Mouse (Mus musculus) heart, embryonic 15.5 days (tissue): ENCODE results near the gene Nfkbib. TPM values are rescaled to one million over a fixed set of nuclear protein-coding genes. Genes with fewer than 3 reads are reported as not detected.
A peak's percentile ranks its signal among the peaks of the same experiment; 100 is the strongest.

Experiments used
- ATAC-seq: fragments of 200-750 bp; cut with Nextera tagmentation; replicated peaks from 2 replicates; pipeline ENCODE4 v1.8.0; 2017; ENCODE audit warnings: low read depth, moderate TSS enrichment; ENCODE audit not compliant: insufficient number of reproducible peaks, insufficient read depth, low FRiP score
- H3K27ac ChIP-seq: fragments of 300-500 bp; sonication (generic); 2 replicates; pipeline ENCODE4 v1.5.1; 2015; ENCODE audit warnings: mild to moderate bottlenecking, inconsistent platforms
- H3K27me3 ChIP-seq: fragments of 300-500 bp; sonication (generic); 2 replicates; pipeline ENCODE4 v1.6.1; 2015; ENCODE audit warnings: inconsistent platforms
- H3K36me3 ChIP-seq: fragments of 300-500 bp; sonication (generic); 2 replicates; pipeline ENCODE4 v1.6.1; 2015; ENCODE audit warnings: mild to moderate bottlenecking, inconsistent platforms
- H3K4me1 ChIP-seq: fragments of 300-500 bp; sonication (generic); replicated peaks from 2 replicates; pipeline ENCODE4 v1.6.1; 2015; ENCODE audit warnings: inconsistent platforms
- H3K4me2 ChIP-seq: fragments of 300-500 bp; sonication (generic); 2 replicates; pipeline ENCODE4 v1.6.1; 2015; ENCODE audit warnings: inconsistent platforms, mild to moderate bottlenecking, moderate library complexity
- H3K4me3 ChIP-seq: fragments of 300-500 bp; sonication (generic); 2 replicates; pipeline ENCODE4 v1.5.1; 2015; ENCODE audit warnings: mild to moderate bottlenecking, inconsistent platforms
- H3K9ac ChIP-seq: fragments of 300-500 bp; sonication (generic); 2 replicates; pipeline ENCODE4 v1.6.1; 2015; ENCODE audit warnings: mild to moderate bottlenecking, inconsistent platforms
- H3K9me3 ChIP-seq: fragments of 300-500 bp; sonication (generic); replicated peaks from 2 replicates; pipeline ENCODE4 v1.6.1; 2016; ENCODE audit warnings: inconsistent platforms
- WGBS: fragments of 180-500 bp; shearing (Covaris S2); methylation state at CpG from one replicate; pipeline ENCODE4 v1.1.7; 2015; ENCODE audit warnings: mixed read lengths; 5-methylcytosine and 5-hydroxymethylcytosine counted together
- polyA plus RNA-seq: library from polyadenylated mRNA; unstranded; fragments of >200 nt; fragmentation: Nextera tagmentation; extraction: Ambion mirVana; gene quantifications from 2 replicates; pipeline ENCODE4 v1.2.1, GENCODE M21; 2015

Gene Nfkbib
- polyA plus RNA-seq, 1 experiment from 2014 or later = 26.6 TPM

DNA sequence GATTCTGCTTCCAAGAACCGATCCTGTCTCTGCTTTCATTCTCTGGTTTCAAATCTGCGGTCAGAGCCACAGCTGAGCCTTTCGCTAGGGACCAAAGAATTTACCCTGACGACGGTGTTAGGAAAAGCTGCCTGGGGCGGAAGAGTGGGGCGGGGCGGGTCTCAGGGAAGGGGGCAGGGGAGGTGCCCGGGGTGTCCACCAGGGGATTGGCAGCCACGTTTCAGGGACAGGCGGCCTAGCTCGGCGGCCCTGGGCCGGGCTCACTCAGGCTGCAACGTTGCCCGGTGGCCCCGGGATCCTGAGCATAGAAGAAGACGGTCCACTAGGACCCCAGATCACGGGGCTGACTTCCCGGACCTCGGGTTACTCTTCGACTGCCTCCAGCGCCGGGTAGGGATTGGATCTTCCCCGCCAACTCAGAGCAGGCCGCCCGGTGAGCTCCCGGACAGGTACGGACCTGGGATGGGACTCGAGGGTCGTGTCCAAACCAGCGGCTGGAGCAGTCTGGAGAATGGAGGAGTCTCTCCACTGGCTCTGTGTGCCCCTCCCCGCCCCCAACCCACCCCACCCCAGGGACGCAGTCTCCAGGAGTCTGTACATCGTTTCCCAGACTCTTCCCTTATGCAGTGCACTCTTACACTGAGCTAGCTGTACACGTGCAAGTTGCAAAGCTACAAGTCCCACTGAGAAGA, 50.6 kb downstream of the Nfkbib start, which contains the start of gene Fbxo17:
TSS of gene Fbxo17 (plus strand) at position 215 of the 692 bp plus-strand sequence.
- WGBS = under 1% methylated on average over 35 of the region's 36 CpGs
- H3K36me3 ChIP-seq = no peaks in the 10 kb centered on the region
- H3K27me3 ChIP-seq = no peaks in the 10 kb centered on the region
- H3K27ac ChIP-seq = peak within 1 kb of the TSS; percentile 66
- peak; percentile 79 for ATAC-seq
- peak within 1 kb of the TSS; percentile 87 for H3K4me2 ChIP-seq
- peaks cover 22% of the 10 kb centered on the region for H3K4me1 ChIP-seq
- H3K9me3 ChIP-seq = no peaks in the 10 kb centered on the region
- peak within 1 kb of the TSS; percentile 68 for H3K4me3 ChIP-seq
- peak within 1 kb of the TSS; percentile 58 for H3K9ac ChIP-seq

DNA sequence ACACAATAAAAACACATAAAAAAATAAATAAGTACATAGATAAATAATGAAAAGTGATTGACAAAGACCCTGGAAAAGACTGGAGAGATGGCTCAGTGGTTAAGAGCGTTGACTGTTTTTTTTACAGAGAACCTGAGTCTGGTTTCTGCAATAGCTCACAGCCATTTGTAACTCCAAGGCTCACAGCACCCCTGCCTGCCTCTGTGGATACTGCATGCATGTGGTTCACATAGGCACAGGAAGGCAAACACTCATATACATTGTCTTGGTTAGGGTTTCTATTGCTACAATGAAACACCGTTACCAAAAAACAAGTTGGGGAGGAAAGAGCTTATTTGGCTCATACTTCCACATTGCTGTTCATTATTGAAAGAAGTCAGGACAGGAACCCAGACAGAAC, 51.7 kb downstream of the Nfkbib start:
- 100% methylated on average over 2 of the region's 2 CpGs for WGBS
- no peak overlapping the region for H3K4me3 ChIP-seq
- no peak overlapping the region for H3K4me2 ChIP-seq
- ATAC-seq = no peak
- H3K36me3 ChIP-seq = no peaks in the 10 kb centered on the region
- H3K27me3 ChIP-seq = no peaks in the 10 kb centered on the region
- no peak overlapping the region for H3K27ac ChIP-seq
- no peaks in the 10 kb centered on the region for H3K9me3 ChIP-seq
- H3K4me1 ChIP-seq = peaks cover 20% of the 10 kb centered on the region
- no peak overlapping the region for H3K9ac ChIP-seq

DNA sequence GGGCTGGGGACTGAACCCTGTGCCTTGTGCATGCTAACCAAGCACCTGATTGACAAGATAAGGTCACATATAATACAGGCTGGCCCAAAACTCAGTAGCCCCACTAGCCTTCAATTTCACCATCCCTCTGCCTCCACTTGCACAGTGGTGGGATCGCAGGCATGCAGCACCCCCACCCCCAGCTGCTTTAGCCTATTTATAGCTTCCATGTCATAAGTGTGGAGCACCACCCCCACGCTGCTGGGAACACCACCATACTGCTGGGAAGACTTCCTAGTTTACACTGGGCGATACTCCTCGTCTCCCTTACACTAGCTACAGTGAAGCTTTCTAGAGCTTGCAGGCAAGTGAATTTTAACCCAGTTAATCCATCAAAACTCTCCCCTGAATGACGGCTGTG, 52.6 kb downstream of the Nfkbib start:
- Histone ChIP-seq H3K27me3 (no peaks in the 10 kb centered on the region), H3K4me1 (peaks cover 20% of the 10 kb centered on the region), H3K36me3 (no peaks in the 10 kb centered on the region), H3K4me2 (peak overlapping the region; percentile 18; the same call in 1 of the 2 replicates), H3K4me3 (no peak overlapping the region), H3K9me3 (no peaks in the 10 kb centered on the region), H3K27ac (peak overlapping the region; percentile 27; the same call in 1 of the 2 replicates), H3K9ac (no peak overlapping the region)
- WGBS = 44% methylated on average over 5 of the region's 5 CpGs
- no peak; the same call in 1 of the 2 replicates for ATAC-seq

DNA sequence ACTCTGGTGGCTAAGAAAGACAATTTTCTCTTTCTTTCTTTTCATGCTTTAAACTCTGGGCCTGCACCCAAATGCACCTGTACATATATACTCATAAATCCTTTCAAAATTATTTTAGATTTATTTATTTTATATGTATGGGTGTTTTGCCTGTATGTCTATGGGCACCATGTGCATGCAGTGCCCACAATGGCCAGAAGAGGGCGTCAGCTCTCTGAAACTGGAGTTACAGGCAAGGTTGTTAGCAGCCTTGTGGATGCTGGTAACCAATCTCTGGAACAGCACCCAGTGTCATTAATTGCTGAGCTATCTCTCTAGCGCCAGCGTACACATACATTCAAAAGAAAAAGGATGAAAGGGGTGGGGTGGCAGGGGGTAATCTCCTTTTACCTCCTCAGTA, 56.4 kb downstream of the Nfkbib start:
- H3K27me3 ChIP-seq = no peaks in the 10 kb centered on the region
- WGBS = 62% methylated on average over 3 of the region's 3 CpGs
- H3K36me3 ChIP-seq = no peaks in the 10 kb centered on the region
- H3K4me3 ChIP-seq = no peak overlapping the region
- no peak overlapping the region for H3K4me2 ChIP-seq
- no peak overlapping the region for H3K9ac ChIP-seq
- no peak overlapping the region for H3K27ac ChIP-seq
- ATAC-seq = no peak
- H3K9me3 ChIP-seq = no peaks in the 10 kb centered on the region
- H3K4me1 ChIP-seq = peaks cover 11% of the 10 kb centered on the region

DNA sequence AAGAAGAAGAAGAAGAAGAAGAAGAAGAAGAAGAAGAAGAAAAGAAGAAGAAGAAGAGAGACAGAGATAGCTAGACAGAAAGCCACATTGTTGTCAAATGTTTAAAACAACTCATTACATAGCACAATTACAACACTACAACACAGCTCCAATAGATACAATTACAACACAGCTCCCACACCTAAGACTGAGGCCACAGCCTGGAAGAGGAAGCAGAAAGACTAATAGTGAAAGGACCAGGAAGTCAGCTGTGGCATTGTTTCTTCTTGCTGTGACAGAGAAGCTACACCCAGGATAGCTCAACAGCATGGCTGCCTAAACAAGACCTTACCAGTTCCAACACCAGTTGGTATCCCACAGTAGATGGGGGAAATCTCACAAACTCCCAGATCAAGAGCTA, 57.9 kb downstream of the Nfkbib start:
- Histone ChIP-seq H3K27me3 (no peaks in the 10 kb centered on the region), H3K4me2 (no peak overlapping the region), H3K9ac (no peak overlapping the region), H3K4me3 (no peak overlapping the region), H3K27ac (no peak overlapping the region), H3K9me3 (no peaks in the 10 kb centered on the region), H3K4me1 (peaks cover 4% of the 10 kb centered on the region), H3K36me3 (no peaks in the 10 kb centered on the region)
- ATAC-seq = no peak

Other genes starting within 250 kb of the Nfkbib start
- gene Ifnl3, start 244.7 kb downstream of the Nfkbib start, polyA plus RNA-seq = not detected in 2 replicates
- not detected in 2 replicates for gene Sycn, start 226.6 kb downstream of the Nfkbib start, polyA plus RNA-seq
- not detected in 2 replicates for gene Nccrp1, start 220.3 kb downstream of the Nfkbib start, polyA plus RNA-seq
- 17.9 and 25.6 TPM in 2 replicates for gene Samd4b, start 169.4 kb downstream of the Nfkbib start, polyA plus RNA-seq
- gene Pak4, start 169.3 kb downstream of the Nfkbib start, polyA plus RNA-seq = 23.3 and 32.3 TPM in 2 replicates
- gene Acp7, start 136.2 kb downstream of the Nfkbib start, polyA plus RNA-seq = not detected in 2 replicates
- 3.4 and 3.9 TPM in 2 replicates for gene Fbxo27, start 74.7 kb downstream of the Nfkbib start, polyA plus RNA-seq
- gene Fbxo17, start 50.7 kb downstream of the Nfkbib start, polyA plus RNA-seq = 7.7 and 9.7 TPM in 2 replicates
- 102 and 109 TPM in 2 replicates for gene Mrps12, start 25.7 kb downstream of the Nfkbib start, polyA plus RNA-seq
- 16.8 and 20.6 TPM in 2 replicates for gene Sars2, start 25.5 kb downstream of the Nfkbib start, polyA plus RNA-seq
- gene Ccer2, start 11.3 kb downstream of the Nfkbib start, polyA plus RNA-seq = not detected in 2 replicates
- gene Sirt2, start 777 bp downstream of the Nfkbib start, polyA plus RNA-seq = 50.3 and 58.4 TPM in 2 replicates
- 2.8 and 7.3 TPM in 2 replicates for gene Rinl, start 21.5 kb upstream of the Nfkbib start, polyA plus RNA-seq
- 152 and 158 TPM in 2 replicates for gene Hnrnpl, start 41.0 kb upstream of the Nfkbib start, polyA plus RNA-seq
- 224 and 234 TPM in 2 replicates for gene Ech1, start 57.7 kb upstream of the Nfkbib start, polyA plus RNA-seq
- 8.2 and 9.1 TPM in 2 replicates for gene Lgals4, start 66.3 kb upstream of the Nfkbib start, polyA plus RNA-seq
- 1.7 and 2.7 TPM in 2 replicates for gene Lgals7, start 96.3 kb upstream of the Nfkbib start, polyA plus RNA-seq
- gene Capn12, start 113.9 kb upstream of the Nfkbib start, polyA plus RNA-seq = 0.33 and 0.42 TPM in 2 replicates
- 236 and 281 TPM in 2 replicates for gene Actn4, start 194.8 kb upstream of the Nfkbib start, polyA plus RNA-seq
- 239 and 261 TPM in 2 replicates for gene Eif3k, start 214.4 kb upstream of the Nfkbib start, polyA plus RNA-seq
- gene Map4k1, start 214.5 kb upstream of the Nfkbib start, polyA plus RNA-seq = 2.8 and 7.6 TPM in 2 replicates